ENCODE assay signal across 20 mouse cellular contexts in genomic region chr5:33495276-33495675, GRCm38 (mm10).
"Had no signal": no experiment of that assay in that cellular context is flagged by ENCODE, and none has a peak within 500 bp of the region (broad histone marks: within the 10 kb centered on the region; RNA-seq: fewer than 3 reads in every experiment).

No protein-coding gene starts in this region.

- DNase-seq: kidney, adult 18-20 months; kidney, postnatal 25 days; layer of hippocampus, adult 9-11 months; liver; lung, adult 18-20 months; lung, postnatal 14 days; lung, postnatal 4 days; midbrain, embryonic 14.5 days; retina, postnatal 1 day; right cerebral cortex, postnatal 25 days; spleen, adult 18-20 months; thymus, postnatal 4 days had no signal

- H3K4me2 ChIP-seq: intestine, embryonic 15.5 days; limb, embryonic 13.5 days; liver, embryonic 12.5 days; liver, embryonic 15.5 days; lung, embryonic 15.5 days; stomach, embryonic 15.5 days had no signal

- H3K27me3 ChIP-seq: intestine, embryonic 15.5 days; liver, embryonic 15.5 days; lung, embryonic 15.5 days had no signal

- H3K9ac ChIP-seq: intestine, embryonic 15.5 days; limb, embryonic 13.5 days; liver, embryonic 12.5 days; liver, embryonic 15.5 days; lung, embryonic 15.5 days; stomach, embryonic 15.5 days had no signal

- H3K4me1 ChIP-seq: intestine, embryonic 15.5 days; liver, embryonic 12.5 days; liver, embryonic 15.5 days; lung, embryonic 15.5 days; stomach, embryonic 15.5 days had no signal

- H3K27ac ChIP-seq: intestine, embryonic 15.5 days; layer of hippocampus, adult 2 months; limb, embryonic 10.5 days; limb, embryonic 13.5 days; liver, embryonic 12.5 days; liver, embryonic 15.5 days; lung, embryonic 15.5 days; stomach, embryonic 15.5 days had no signal

- H3K4me3 ChIP-seq: intestine, embryonic 15.5 days; layer of hippocampus, adult 2 months; limb, embryonic 10.5 days; limb, embryonic 13.5 days; liver, embryonic 12.5 days; liver, embryonic 15.5 days; lung, embryonic 15.5 days; stomach, embryonic 15.5 days had no signal

- H3K36me3 ChIP-seq: intestine, embryonic 15.5 days; limb, embryonic 10.5 days; limb, embryonic 13.5 days; liver, embryonic 12.5 days; liver, embryonic 15.5 days; lung, embryonic 15.5 days; stomach, embryonic 15.5 days had no signal

- ATAC-seq: intestine, embryonic 15.5 days had no signal

- H3K9me3 ChIP-seq: intestine, embryonic 15.5 days; limb, embryonic 10.5 days; limb, embryonic 13.5 days; liver, embryonic 12.5 days; liver, embryonic 15.5 days; lung, embryonic 15.5 days; stomach, embryonic 15.5 days had no signal
